ENCODE assay signal across 25 mouse cellular contexts in the genomic region with DNA sequence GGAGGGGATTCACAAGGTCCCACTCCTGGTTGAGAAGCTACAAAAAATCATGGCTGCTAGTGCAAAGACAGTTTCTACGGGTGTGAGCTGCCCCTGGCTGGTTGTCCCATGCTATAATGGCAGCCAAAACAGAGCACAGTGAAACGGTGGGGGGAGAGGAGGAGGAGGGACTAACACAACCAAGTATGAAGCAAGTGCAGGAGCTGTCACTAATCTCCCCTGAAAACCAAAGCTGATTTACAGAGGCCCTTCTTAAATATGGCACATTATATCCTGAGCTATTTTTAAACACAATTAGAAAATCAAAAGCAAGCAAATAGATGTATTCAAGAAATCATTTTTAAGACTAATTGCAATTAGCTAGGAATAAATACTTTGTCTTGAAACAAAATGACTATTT. TPM values are rescaled to one million over a fixed set of nuclear protein-coding genes. Genes with fewer than 3 reads are reported as not detected.
DNase-seq lines count a peak whose midpoint lies in the region; ATAC-seq and TF ChIP-seq lines count a peak whose summit lies in the region.
"Had no signal": no experiment of that assay in that cellular context is flagged by ENCODE, and none has a peak within 500 bp of the region (broad histone marks: within the 10 kb centered on the region; RNA-seq: fewer than 3 reads in every experiment).

No protein-coding gene starts in this region.

- peak overlapping the region; percentile 45; the same call in 1 of the 2 replicates for H3K9ac ChIP-seq in heart, adult 2 months (ENCODE audit: low read depth, low read length)
- no peak overlapping the region for H3K9ac ChIP-seq in hindbrain, embryonic 15.5 days
- no peak overlapping the region for H3K9ac ChIP-seq in hindbrain, embryonic 11.5 days (ENCODE audit: low read depth, low read length)
- H3K9ac ChIP-seq in embryonic facial prominence, embryonic 14.5 days (ENCODE audit: low read depth, low read length): no peak overlapping the region
- H3K9ac ChIP-seq: liver, postnatal 0 days; midbrain, embryonic 15.5 days; stomach, embryonic 15.5 days had no signal

- H3K27me3 ChIP-seq in heart, adult 2 months (ENCODE audit: control insufficient read depth, insufficient read depth, low read length): no peaks in the 10 kb centered on the region
- no peaks in the 10 kb centered on the region for H3K27me3 ChIP-seq in hindbrain, embryonic 15.5 days
- H3K27me3 ChIP-seq in hindbrain, embryonic 11.5 days (ENCODE audit: control insufficient read depth, insufficient read depth, low read length): no peaks in the 10 kb centered on the region
- no peaks in the 10 kb centered on the region for H3K27me3 ChIP-seq in embryonic facial prominence, embryonic 14.5 days (replicated peaks; ENCODE audit: control insufficient read depth, insufficient read depth, low read length)
- H3K27me3 ChIP-seq: midbrain, embryonic 15.5 days; stomach, embryonic 15.5 days had no signal

- 32% methylated on average over 2 of the region's 2 CpGs for WGBS in heart, adult 2 months
- WGBS in hindbrain, embryonic 15.5 days: 59% methylated on average over 2 of the region's 2 CpGs
- WGBS in hindbrain, embryonic 11.5 days: 66% methylated on average over 2 of the region's 2 CpGs
- 52% methylated on average over 2 of the region's 2 CpGs for WGBS in embryonic facial prominence, embryonic 14.5 days

- TF ChIP-seq EP300 in heart, adult 2 months (IDR thresholded peaks at IDR 0.05; ENCODE audit: insufficient read depth, low read depth, low read length): no peak

- no peak overlapping the region for H3K4me3 ChIP-seq in heart, adult 2 months
- no peak overlapping the region for H3K4me3 ChIP-seq in hindbrain, embryonic 15.5 days
- H3K4me3 ChIP-seq in hindbrain, embryonic 11.5 days (ENCODE audit: low read depth, low read length): no peak overlapping the region
- no peak overlapping the region for H3K4me3 ChIP-seq in embryonic facial prominence, embryonic 14.5 days (ENCODE audit: low read depth, low read length)
- H3K4me3 ChIP-seq: erythroblast, embryonic 14.5 days; midbrain, embryonic 15.5 days; myocyte; stomach, embryonic 15.5 days had no signal

- H3K4me2 ChIP-seq in hindbrain, embryonic 15.5 days: no peak overlapping the region
- no peak overlapping the region for H3K4me2 ChIP-seq in hindbrain, embryonic 11.5 days (replicated peaks; ENCODE audit: low read depth, low read length)
- no peak overlapping the region for H3K4me2 ChIP-seq in embryonic facial prominence, embryonic 14.5 days (ENCODE audit: low read depth, low read length)
- H3K4me2 ChIP-seq: midbrain, embryonic 15.5 days; stomach, embryonic 15.5 days had no signal

- peaks cover 4% of the 10 kb centered on the region; the same call in 1 of the 2 replicates for H3K36me3 ChIP-seq in heart, adult 2 months (ENCODE audit: control insufficient read depth, insufficient read depth, low read length)
- H3K36me3 ChIP-seq in hindbrain, embryonic 15.5 days: no peaks in the 10 kb centered on the region; the same call in 1 of the 2 replicates
- H3K36me3 ChIP-seq in hindbrain, embryonic 11.5 days (ENCODE audit: control insufficient read depth, insufficient read depth, low read length): no peaks in the 10 kb centered on the region
- peaks cover 5% of the 10 kb centered on the region for H3K36me3 ChIP-seq in embryonic facial prominence, embryonic 14.5 days (ENCODE audit: control insufficient read depth, insufficient read depth, low read length)
- H3K36me3 ChIP-seq: midbrain, embryonic 15.5 days; stomach, embryonic 15.5 days had no signal

- peaks cover 2% of the 10 kb centered on the region; the same call in 1 of the 2 replicates for H3K79me2 ChIP-seq in heart, adult 2 months (replicated peaks; ENCODE audit: control insufficient read depth, insufficient read depth, low read length)

- intact Hi-C loops in heart, adult 2 months (cut with DNase I): no loop called here

- H3K27ac ChIP-seq in heart, adult 2 months: no peak overlapping the region; the same call in 1 of the 2 replicates
- H3K27ac ChIP-seq in hindbrain, embryonic 15.5 days (replicated peaks): no peak overlapping the region
- H3K27ac ChIP-seq in hindbrain, embryonic 11.5 days (ENCODE audit: low read depth, low read length): no peak overlapping the region
- H3K27ac ChIP-seq in embryonic facial prominence, embryonic 14.5 days (replicated peaks; ENCODE audit: low read depth, low read length): no peak overlapping the region
- H3K27ac ChIP-seq: hindbrain, postnatal 0 days; kidney, postnatal 0 days; midbrain, embryonic 15.5 days; stomach, embryonic 15.5 days had no signal

- H3K9me3 ChIP-seq in hindbrain, embryonic 15.5 days: no peaks in the 10 kb centered on the region
- H3K9me3 ChIP-seq in hindbrain, embryonic 11.5 days (ENCODE audit: control insufficient read depth, low read length): no peaks in the 10 kb centered on the region
- 0 out of 2 replicates have a peak, but pooled peaks cover 3% of the 10 kb centered on the region for H3K9me3 ChIP-seq in embryonic facial prominence, embryonic 14.5 days (ENCODE audit: control insufficient read depth, low read length)
- H3K9me3 ChIP-seq: midbrain, embryonic 15.5 days; stomach, embryonic 15.5 days had no signal

- no peak for DNase-seq in heart, adult 2 months
- DNase-seq in heart, adult 9 months (ENCODE audit: low spot score in 2 of 2): no peak
- DNase-seq in hindbrain, embryonic 11.5 days (ENCODE audit: low spot score): no peak
- no peak for DNase-seq in embryonic facial prominence, embryonic 14.5 days (ENCODE audit: low spot score)
- DNase-seq in retina, adult 2 months (ENCODE audit: low read depth, low spot score): peak; percentile 57
- DNase-seq: adrenal gland, postnatal 14 days; cerebellum, adult 11 months; cerebellum, postnatal 14 days; gastrocnemius, postnatal 14 days; layer of hippocampus, postnatal 36 days; liver; liver, postnatal 0 days; lung, postnatal 10 days; thymus, adult 18-20 months; thymus, postnatal 4 days had no signal

- 0 out of 2 replicates have a peak, but pooled peaks have one; percentile 40 for ATAC-seq in hindbrain, embryonic 15.5 days (ENCODE audit: low FRiP score, low read depth)
- no peak for ATAC-seq in hindbrain, embryonic 11.5 days (ENCODE audit: low FRiP score)
- peak; percentile 38; the same call in 1 of the 2 replicates for ATAC-seq in embryonic facial prominence, embryonic 14.5 days (ENCODE audit: low read depth)
- ATAC-seq in CD4-positive, CD25-positive, alpha-beta regulatory T cell, adult 4 months: no peak
- no peak for ATAC-seq in megakaryocyte, adult 5-6 weeks (ENCODE audit: poor library complexity, severe bottlenecking)
- ATAC-seq: hindbrain, postnatal 0 days; intestine, postnatal 0 days; liver, postnatal 0 days; midbrain, embryonic 15.5 days had no signal

- no peak for TF ChIP-seq POLR2A in heart, adult 2 months (IDR thresholded peaks at IDR 0.05; ENCODE audit: insufficient read depth, low read depth, low read length)

- TF ChIP-seq CTCF in heart, adult 2 months (IDR thresholded peaks at IDR 0.05): no peak

- peaks cover 4% of the 10 kb centered on the region for H3K4me1 ChIP-seq in heart, adult 2 months (ENCODE audit: control insufficient read depth, insufficient read depth, low read length)
- H3K4me1 ChIP-seq in hindbrain, embryonic 15.5 days (replicated peaks): peaks cover 24% of the 10 kb centered on the region
- no peaks in the 10 kb centered on the region for H3K4me1 ChIP-seq in hindbrain, embryonic 11.5 days (replicated peaks; ENCODE audit: control insufficient read depth, insufficient read depth, low read length)
- peaks cover 14% of the 10 kb centered on the region for H3K4me1 ChIP-seq in embryonic facial prominence, embryonic 14.5 days (ENCODE audit: control insufficient read depth, insufficient read depth, low read length)

RNA-seq across cellular contexts. Expression of gene Enah, which starts 32.6 kb away (rescaled TPM):
- total RNA-seq in heart, adult 2 months (2021): 100 to 1,000 TPM; 101 to 124 TPM
- 28.3 and 39.7 TPM in 2 replicates for polyA plus RNA-seq in heart, adult 2 months (2012; rRNA removed)
- 30.5 and 30.6 TPM in 2 replicates for polyA plus RNA-seq in hindbrain, embryonic 15.5 days (2015; fragmentation: Nextera tagmentation; extraction: Ambion mirVana)
- 31.9 and 49.2 TPM in 2 replicates for polyA plus RNA-seq in hindbrain, embryonic 11.5 days (2014; fragmentation: Nextera tagmentation; extraction: Ambion mirVana)
- 23.7 and 27.6 TPM in 2 replicates for polyA plus RNA-seq in embryonic facial prominence, embryonic 14.5 days (2014; fragmentation: Nextera tagmentation; extraction: Ambion mirVana)
- polyA plus RNA-seq in CD4-positive, CD25-positive, alpha-beta regulatory T cell, adult 4 months (2017; shearing (Covaris generic)): 1 to 10 TPM in 1 of 2 experiments, under 1 TPM in 1; 0.43 to 1.3 TPM
- 0.68 and 1.9 TPM in 2 replicates for total RNA-seq in megakaryocyte, adult 5-6 weeks (2015)
- 0.57 and 1.3 TPM in 2 replicates for total RNA-seq in megakaryocyte, adult 5-6 weeks (2017)

Comparison
In these comparisons a context has a peak if more than half of its experiments do, and no peak if none do; other contexts are left out.
1. ATAC-seq: peak in hindbrain, embryonic 15.5 days (single experiment) and embryonic facial prominence, embryonic 14.5 days (single experiment); none in hindbrain, embryonic 11.5 days (single experiment), CD4-positive, CD25-positive, alpha-beta regulatory T cell, adult 4 months (single experiment) and megakaryocyte, adult 5-6 weeks (single experiment).
2. RNA of gene Enah, which starts 32.6 kb away (polyA plus RNA-seq): 31.9 to 49.2 TPM in hindbrain, embryonic 11.5 days, 30.5 to 30.6 TPM in hindbrain, embryonic 15.5 days, 28.3 to 39.7 TPM in heart, adult 2 months and 23.7 to 27.6 TPM in embryonic facial prominence, embryonic 14.5 days; 0.43 to 1.3 TPM in CD4-positive, CD25-positive, alpha-beta regulatory T cell, adult 4 months; every median in the first group is over 10 times any median in the second.